In the genomic region with DNA sequence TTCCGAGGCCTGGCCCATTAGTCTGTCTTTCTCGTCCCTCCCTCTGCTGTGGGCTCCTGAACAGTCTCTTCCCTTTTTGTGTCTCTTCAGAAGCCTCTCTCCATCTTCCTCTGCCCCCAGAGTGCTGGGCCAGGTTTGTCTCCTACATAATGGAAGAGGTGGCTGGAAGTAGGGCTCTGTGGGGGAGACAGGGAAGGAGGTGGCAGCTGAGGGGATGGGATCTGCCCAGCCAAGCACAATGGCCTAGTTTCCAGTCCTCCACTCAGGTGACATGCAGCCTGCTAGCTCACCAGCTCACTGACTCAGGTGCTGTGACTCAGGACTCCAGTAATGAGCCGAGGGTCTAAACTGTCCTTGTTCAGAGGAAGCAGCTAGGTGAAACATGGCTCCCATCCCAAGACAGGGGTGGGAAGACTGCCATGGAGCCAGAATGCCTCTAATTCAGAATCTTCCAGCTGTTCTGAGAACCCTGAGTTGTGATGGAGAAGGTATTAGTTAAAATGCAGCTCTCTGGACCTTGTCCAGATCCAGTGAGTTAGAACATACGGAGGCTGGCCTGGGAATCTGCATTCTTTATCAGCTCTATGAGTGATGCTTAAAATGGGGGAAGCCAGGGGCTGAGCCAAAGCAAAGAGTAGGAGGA, we compare ENCODE assay signal across 34 mouse cellular contexts. TPM values are rescaled to one million over a fixed set of nuclear protein-coding genes. Genes with fewer than 3 reads are reported as not detected.
DNase-seq lines count a peak whose midpoint lies in the region.
"Had no signal": no experiment of that assay in that cellular context is flagged by ENCODE, and none has a peak within 500 bp of the region (broad histone marks: within the 10 kb centered on the region; RNA-seq: fewer than 3 reads in every experiment).

No protein-coding gene starts in this region.

- intact Hi-C loops in left cerebral cortex, postnatal 4 days (cut with DNase I): no loop called here

- H3K36me3 ChIP-seq in forebrain, embryonic 10.5 days (replicated peaks): no peaks in the 10 kb centered on the region
- H3K36me3 ChIP-seq: embryonic facial prominence, embryonic 12.5 days; forebrain, embryonic 15.5 days; heart, embryonic 12.5 days; limb, embryonic 10.5 days; limb, embryonic 15.5 days; liver, embryonic 13.5 days; midbrain, embryonic 12.5 days had no signal

- H3K9me3 ChIP-seq in forebrain, embryonic 10.5 days: peaks cover 7% of the 10 kb centered on the region
- H3K9me3 ChIP-seq: embryonic facial prominence, embryonic 12.5 days; limb, embryonic 10.5 days; limb, embryonic 15.5 days; neural tube, embryonic 13.5 days had no signal

- no peaks in the 10 kb centered on the region for H3K27me3 ChIP-seq in forebrain, embryonic 10.5 days (ENCODE audit: poor library complexity, severe bottlenecking)
- H3K27me3 ChIP-seq: embryonic facial prominence, embryonic 12.5 days; forebrain, embryonic 15.5 days; hindbrain, embryonic 13.5 days; limb, embryonic 15.5 days; liver, embryonic 13.5 days; midbrain, embryonic 12.5 days; neural tube, embryonic 13.5 days had no signal

- peak; percentile 13 to 54 for DNase-seq in cerebellum, postnatal 14 days
- DNase-seq in cerebellum, adult 11-12 months: no peak
- peak; percentile 34 to 51 for DNase-seq in left cerebral cortex, adult 18-20 months (ENCODE audit: low spot score in 2 of 2)
- DNase-seq in left cerebral cortex, postnatal 4 days: no peak
- DNase-seq in right cerebral cortex, adult 2 months (ENCODE audit: low spot score in 2 of 2): peak; percentile 32 to 51
- DNase-seq in right cerebral cortex, postnatal 14 days: no peak
- DNase-seq in forebrain, embryonic 10.5 days (ENCODE audit: extremely low spot score, low spot score): no peak
- DNase-seq: adrenal gland, postnatal 10 days; cerebellum, adult 2 months; embryo, embryonic 11 days; gastrocnemius, postnatal 25 days; heart, adult 18-20 months; heart, postnatal 4 days; kidney, adult 8-10 months; kidney, postnatal 4 days; liver, embryonic 13.5 days; lung, adult 18-20 months; spleen, adult 18-20 months; thymus, adult 18-20 months; thymus, postnatal 25 days had no signal

- no peaks in the 10 kb centered on the region for H3K4me1 ChIP-seq in forebrain, embryonic 10.5 days
- H3K4me1 ChIP-seq: embryonic facial prominence, embryonic 12.5 days; forebrain, embryonic 15.5 days; heart, embryonic 12.5 days; hindbrain, embryonic 13.5 days; limb, embryonic 10.5 days; limb, embryonic 15.5 days; liver, embryonic 13.5 days; megakaryocyte, embryonic 14.5 days; midbrain, embryonic 12.5 days; neural tube, embryonic 13.5 days had no signal

- H3K4me3 ChIP-seq in forebrain, embryonic 10.5 days: no peak overlapping the region
- H3K4me3 ChIP-seq: embryonic facial prominence, embryonic 12.5 days; forebrain, embryonic 15.5 days; heart, embryonic 12.5 days; hindbrain, embryonic 13.5 days; limb, embryonic 10.5 days; limb, embryonic 15.5 days; liver, embryonic 13.5 days; megakaryocyte, embryonic 14.5 days; midbrain, embryonic 12.5 days; myocyte; neural tube, embryonic 13.5 days had no signal

- H3K27ac ChIP-seq in forebrain, embryonic 10.5 days: no peak overlapping the region
- H3K27ac ChIP-seq: embryonic facial prominence, embryonic 12.5 days; forebrain, embryonic 15.5 days; hindbrain, embryonic 13.5 days; kidney, postnatal 0 days; limb, embryonic 10.5 days; limb, embryonic 15.5 days; liver, embryonic 13.5 days; midbrain, embryonic 12.5 days; neural tube, embryonic 13.5 days had no signal

- 86% methylated on average over 4 of the region's 4 CpGs for WGBS in forebrain, embryonic 10.5 days

RNA-seq across cellular contexts. Expression of a gene that starts 49.9 kb away (rescaled TPM):
- total RNA-seq in left cerebral cortex, adult 18-20 months (2021): 1 to 10 TPM in 1 of 2 experiments, under 1 TPM in 1; 1.00 to 1.2 TPM
- total RNA-seq in left cerebral cortex, postnatal 4 days (2021): 1 to 10 TPM; 1.1 to 1.6 TPM
- 0.19 TPM in 1 of 2 replicates, not detected in the other for polyA plus RNA-seq in forebrain, embryonic 10.5 days (2016; fragmentation: Nextera tagmentation; extraction: Ambion mirVana)
- total RNA-seq: heart, adult 18-20 months; MEL had no signal
- polyA plus RNA-seq: embryonic facial prominence, embryonic 12.5 days; heart, embryonic 12.5 days; heart, postnatal 0 days; lung, postnatal 0 days; myocyte had no signal

Comparison
In these comparisons a context has a peak if more than half of its experiments do, and no peak if none do; other contexts are left out.
1. DNase-seq: peak in cerebellum, postnatal 14 days (2 of 2), left cerebral cortex, adult 18-20 months (2 of 2) and right cerebral cortex, adult 2 months (2 of 2); none in cerebellum, adult 11-12 months (single experiment), left cerebral cortex, postnatal 4 days (single experiment), right cerebral cortex, postnatal 14 days (single experiment) and forebrain, embryonic 10.5 days (single experiment).